Mouse (Mus musculus) urinary bladder, postnatal 36 days (tissue): ENCODE data around the gene Gm10668.
"Not testable (repeated sequence)": the region's sequence is repeated elsewhere in the genome, so short reads cannot be mapped to it uniquely, and the experiment has no call there.

ENCODE experiments used
- DNase-seq, 2 experiments: peaks; one replicate each; pipeline ENCODE4 v3.0.0; 2022; ENCODE audit warnings: low spot score in 2 of 2, mixed read lengths in 1 of 2

The Gm10668 gene

DNA sequence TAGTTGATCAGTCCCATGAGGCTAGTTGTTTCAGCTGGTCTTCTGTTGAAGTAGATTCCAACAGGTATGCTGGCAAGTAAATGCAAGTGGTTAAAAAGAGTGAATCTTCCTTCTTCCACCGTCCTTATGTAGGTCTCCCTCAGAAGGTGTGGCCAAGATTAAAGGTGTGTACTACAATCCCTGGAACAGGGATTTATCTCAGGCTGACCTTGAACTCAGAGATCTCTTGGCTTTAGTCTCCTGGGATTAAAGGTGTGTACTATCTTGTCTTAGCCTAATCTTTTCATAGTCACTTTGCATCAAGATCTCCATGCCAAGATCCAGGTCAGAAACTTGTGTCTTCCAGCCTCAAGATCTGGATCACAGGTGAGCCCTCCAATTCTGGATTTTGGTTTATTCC, at the start of gene Gm10668:
TSS of gene Gm10668 (minus strand) at position 101 of the 400 bp plus-strand sequence.
- not testable (repeated sequence) for DNase-seq

DNA sequence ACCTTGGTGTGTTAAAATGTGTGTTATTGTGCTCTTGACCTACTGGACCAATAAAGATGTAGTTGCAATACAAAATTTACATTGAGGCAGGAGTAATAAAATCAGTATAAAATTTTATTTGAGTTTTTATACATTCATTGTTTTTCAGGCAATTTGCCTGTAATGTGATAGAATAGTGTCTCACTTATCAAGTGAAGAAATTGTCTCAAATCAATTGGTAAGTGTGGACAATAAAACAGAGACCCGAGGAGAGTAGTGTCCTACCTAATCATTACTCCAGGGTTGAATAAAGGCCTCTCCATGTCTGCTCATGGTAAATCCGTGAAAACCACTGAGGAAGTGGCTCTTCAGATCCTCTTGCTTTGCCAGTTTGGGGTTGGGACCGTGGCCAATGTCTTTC, 40.5 kb upstream of the Gm10668 start, which contains the start of gene Vmn1r112:
TSS of gene Vmn1r112 (plus strand) at position 301 of the 400 bp plus-strand sequence.
- DNase-seq: not testable (repeated sequence)

DNA sequence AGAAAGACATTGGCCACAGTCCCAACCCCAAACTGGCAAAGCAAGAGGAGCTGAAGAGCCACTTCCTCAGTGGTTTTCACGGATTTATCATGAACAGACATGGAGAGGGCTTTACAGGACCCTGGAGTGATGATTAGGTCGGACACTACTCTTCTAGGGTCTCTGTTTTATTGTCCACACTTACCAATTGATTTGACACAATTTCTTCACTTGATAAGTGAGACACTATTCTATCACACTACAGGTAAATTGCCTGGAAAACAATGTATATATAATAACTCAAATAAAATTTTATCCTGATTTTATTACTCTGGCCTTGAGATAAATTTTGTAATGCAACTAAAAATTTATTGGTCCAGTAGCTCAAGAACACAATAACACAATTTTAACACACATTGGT, 27.3 kb downstream of the Gm10668 start, which contains the start of gene Vmn1r111:
TSS of gene Vmn1r111 (minus strand) at position 101 of the 400 bp plus-strand sequence.
- DNase-seq: not testable (repeated sequence)
